Mouse (Mus musculus): ENCODE data around the gene Gm9049.
"Not testable (repeated sequence)": the region's sequence is repeated elsewhere in the genome, so short reads cannot be mapped to it uniquely, and the experiment has no call there.

Gene Gm9049

GRCm38 (mm10) chr10:118354005-118354404, at the start of gene Gm9049:
TSS of gene Gm9049 (minus strand) at chr10:118354105.
- not testable (repeated sequence) for DNase-seq (ENCODE audit: low read depth)

GRCm38 (mm10) chr10:118399917-118400316, 46.0 kb upstream of the Gm9049 start:
- no peak for DNase-seq (ENCODE audit: low read depth)

- peak; percentile 88 for DNase-seq (ENCODE audit: low read depth)
Observed at GRCm38 (mm10) chr10:118370443-118370842, 16.5 kb upstream of the Gm9049 start.

DNA sequence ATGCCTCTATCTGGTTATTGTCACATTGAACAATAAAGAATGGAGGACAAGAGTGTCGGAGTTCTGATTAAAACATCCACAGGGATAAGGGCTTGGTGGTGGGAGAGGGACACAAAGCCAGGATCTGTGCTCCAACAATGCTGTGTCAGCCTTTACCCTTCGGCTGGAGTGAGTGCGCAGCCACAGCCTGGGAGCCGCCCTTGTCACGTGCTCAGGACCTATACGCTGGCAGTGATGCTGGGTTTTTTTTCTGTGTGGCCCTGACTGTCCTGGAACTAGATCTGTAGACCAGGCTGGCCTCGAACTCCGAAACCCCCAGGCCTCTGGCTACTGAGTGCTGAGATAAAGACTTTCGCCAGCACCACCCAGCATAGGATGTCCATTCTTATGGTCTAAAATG, 15.6 kb upstream of the Gm9049 start:
- DNase-seq (ENCODE audit: low read depth): no peak

DNA sequence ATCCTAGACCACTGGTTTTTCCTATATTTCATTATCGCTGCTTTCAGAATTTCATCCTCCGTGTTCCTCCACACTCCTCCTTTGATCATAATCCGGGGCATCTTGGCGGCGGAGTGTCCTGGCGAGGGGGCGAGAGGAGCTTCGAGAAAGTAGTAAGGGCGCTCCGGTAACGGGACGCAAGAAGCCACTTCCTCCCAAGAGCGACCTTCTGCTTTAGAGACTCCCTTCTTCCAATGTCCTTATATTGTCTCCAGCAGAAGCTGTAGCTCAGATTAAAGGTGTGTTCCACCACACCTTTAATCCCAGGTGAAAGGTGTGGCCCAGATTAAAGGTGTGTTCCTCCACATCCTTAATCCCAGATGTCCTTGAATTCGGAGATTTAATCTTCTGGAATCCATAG, 5.3 kb downstream of the Gm9049 start, which contains the start of gene Gm9048:
Gm9048 (minus strand) TSS at position 101 of the 400 bp plus-strand sequence.
- not testable (repeated sequence) for DNase-seq (ENCODE audit: low read depth)

DNA sequence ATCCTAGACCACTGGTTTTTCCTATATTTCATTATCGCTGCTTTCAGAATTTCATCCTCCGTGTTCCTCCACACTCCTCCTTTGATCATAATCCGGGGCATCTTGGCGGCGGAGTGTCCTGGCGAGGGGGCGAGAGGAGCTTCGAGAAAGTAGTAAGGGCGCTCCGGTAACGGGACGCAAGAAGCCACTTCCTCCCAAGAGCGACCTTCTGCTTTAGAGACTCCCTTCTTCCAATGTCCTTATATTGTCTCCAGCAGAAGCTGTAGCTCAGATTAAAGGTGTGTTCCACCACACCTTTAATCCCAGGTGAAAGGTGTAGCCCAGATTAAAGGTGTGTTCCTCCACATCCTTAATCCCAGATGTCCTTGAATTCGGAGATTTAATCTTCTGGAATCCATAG, 10.8 kb downstream of the Gm9049 start, which contains the start of gene Gm9046:
Gm9046 (minus strand) TSS at position 101 of the 400 bp plus-strand sequence.
- not testable (repeated sequence) for DNase-seq (ENCODE audit: low read depth)

GRCm38 (mm10) chr10:118337731-118338130, 16.2 kb downstream of the Gm9049 start, which contains the start of gene Gm9045:
TSS of gene Gm9045 (minus strand) at chr10:118337831.
- not testable (repeated sequence) for DNase-seq (ENCODE audit: low read depth)

DNA sequence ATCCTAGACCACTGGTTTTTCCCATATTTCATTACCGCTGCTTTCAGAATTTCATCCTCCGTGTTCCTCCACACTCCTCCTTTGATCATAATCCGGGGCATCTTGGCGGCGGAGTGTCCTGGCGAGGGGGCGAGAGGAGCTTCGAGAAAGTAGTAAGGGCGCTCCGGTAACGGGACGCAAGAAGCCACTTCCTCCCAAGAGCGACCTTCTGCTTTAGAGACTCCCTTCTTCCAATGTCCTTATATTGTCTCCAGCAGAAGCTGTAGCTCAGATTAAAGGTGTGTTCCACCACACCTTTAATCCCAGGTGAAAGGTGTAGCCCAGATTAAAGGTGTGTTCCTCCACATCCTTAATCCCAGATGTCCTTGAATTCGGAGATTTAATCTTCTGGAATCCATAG, 21.6 kb downstream of the Gm9049 start, which contains the start of gene Gm9044:
Gm9044 (minus strand) TSS at position 101 of the 400 bp plus-strand sequence.
- not testable (repeated sequence) for DNase-seq (ENCODE audit: low read depth)

DNA sequence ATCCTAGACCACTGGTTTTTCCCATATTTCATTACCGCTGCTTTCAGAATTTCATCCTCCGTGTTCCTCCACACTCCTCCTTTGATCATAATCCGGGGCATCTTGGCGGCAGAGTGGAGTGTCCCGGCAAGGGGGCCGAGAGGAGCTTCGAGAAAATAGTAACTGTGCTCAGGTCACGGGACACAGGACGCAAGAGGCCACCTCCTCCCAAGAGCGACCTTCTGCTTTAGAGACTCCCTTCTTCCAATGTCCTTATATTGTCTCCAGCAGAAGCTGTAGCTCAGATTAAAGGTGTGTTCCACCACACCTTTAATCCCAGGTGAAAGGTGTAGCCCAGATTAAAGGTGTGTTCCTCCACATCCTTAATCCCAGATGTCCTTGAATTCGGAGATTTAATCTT, 27.0 kb downstream of the Gm9049 start, which contains the start of gene Gm9040:
Gm9040 (minus strand) TSS at position 101 of the 400 bp plus-strand sequence.
- not testable (repeated sequence) for DNase-seq (ENCODE audit: low read depth)

GRCm38 (mm10) chr10:118319024-118319423, 34.9 kb downstream of the Gm9049 start:
- DNase-seq (ENCODE audit: low read depth): no peak

DNA sequence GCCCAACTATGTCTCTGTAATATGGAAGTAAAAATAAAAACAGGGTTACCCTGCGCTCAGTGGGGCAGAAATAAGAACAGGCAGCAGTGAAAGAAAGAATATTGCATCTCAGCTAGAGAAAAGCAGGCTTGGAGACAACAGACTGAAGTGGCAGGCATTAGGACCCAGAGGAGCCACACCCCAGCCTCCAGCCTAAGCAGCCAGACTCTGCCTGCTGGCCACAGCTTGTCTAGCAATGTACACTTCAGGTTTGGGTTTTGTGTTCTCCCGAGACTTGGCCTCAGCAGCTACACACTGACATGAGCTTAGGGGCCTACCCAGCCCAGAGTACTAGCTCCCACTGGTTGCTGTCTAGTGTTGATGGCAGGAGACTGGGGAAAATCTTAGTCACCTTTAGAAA, 51.8 kb downstream of the Gm9049 start:
- DNase-seq (ENCODE audit: low read depth): peak; percentile 16

Data from induced T-regulatory cell, adult 2 months (primary cell).